Mouse (Mus musculus) spleen, postnatal 4 days (tissue): ENCODE data around the gene Sf3a2.

Experiments used
- DNase-seq, 2 experiments: peaks; one replicate each; pipeline ENCODE4 v3.0.0; 2022; ENCODE audit warnings: low spot score in 2 of 2

The Sf3a2 gene

DNA sequence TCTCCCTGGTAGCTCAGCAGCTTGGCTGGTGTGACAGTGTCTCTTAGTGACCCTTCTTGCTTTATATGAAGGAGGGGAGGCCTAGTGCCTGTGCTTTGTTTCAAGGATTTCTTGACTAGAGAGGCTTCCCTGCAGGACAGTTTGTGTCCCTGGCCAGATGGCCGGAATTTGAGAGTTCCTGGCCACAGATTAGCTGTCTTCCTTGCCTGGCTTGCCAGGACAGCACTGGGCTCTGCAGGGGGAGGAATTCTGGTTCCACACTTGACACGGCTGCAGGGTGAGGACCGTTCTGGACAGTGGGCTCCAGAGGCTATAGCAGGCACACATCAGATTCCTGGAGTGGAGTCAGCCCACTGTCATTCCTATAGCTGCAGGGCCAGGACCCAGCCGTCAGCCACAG, 22.3 kb upstream of the Sf3a2 start:
- no peak for DNase-seq

- no peak for DNase-seq
Measured at GRCm38 (mm10) chr10:80776358-80776869, 21.6 kb upstream of the Sf3a2 start.

DNA sequence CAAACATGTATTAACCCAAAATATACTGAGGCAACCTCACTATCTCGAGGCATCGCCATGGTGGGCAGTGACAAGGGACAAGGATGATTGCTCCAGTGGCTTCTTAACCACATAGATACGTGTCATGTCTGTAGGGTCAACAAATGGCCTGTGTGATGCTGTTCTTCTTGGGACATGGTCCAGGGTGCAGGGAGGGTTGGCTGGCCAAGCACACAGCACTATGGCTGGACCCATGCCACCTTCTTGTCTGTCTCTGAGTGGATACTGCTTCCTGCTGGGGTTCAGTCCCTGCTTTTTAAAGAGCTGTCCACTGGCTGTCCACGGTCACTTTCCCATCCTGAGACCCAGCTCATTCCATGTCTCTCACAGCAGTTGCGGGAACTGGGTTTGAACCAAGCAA, 20.9 kb upstream of the Sf3a2 start:
- no peak for DNase-seq

- DNase-seq, result no peak
Measured at GRCm38 (mm10) chr10:80779565-80779964, 18.4 kb upstream of the Sf3a2 start.

DNA sequence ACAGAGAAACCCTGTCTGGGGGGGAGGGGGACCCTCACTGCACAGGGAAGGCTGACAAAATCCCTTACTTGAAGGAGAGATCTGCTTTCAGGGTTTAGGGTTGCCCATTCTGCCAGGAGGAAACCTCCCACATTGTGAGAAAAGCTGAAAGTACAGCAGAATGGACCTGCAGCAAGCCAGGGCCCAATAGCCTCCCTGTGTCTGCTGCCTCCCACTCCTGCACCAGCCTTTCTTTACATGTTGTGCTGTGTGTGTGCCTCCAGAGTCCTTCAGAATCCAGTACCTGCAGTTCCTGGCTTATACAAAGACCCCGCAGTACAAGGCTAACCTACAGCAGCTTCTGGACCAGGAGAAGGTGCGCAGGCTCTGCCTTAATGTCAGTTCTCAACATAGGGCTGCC, 13.7 kb upstream of the Sf3a2 start:
- DNase-seq, result no peak

DNA sequence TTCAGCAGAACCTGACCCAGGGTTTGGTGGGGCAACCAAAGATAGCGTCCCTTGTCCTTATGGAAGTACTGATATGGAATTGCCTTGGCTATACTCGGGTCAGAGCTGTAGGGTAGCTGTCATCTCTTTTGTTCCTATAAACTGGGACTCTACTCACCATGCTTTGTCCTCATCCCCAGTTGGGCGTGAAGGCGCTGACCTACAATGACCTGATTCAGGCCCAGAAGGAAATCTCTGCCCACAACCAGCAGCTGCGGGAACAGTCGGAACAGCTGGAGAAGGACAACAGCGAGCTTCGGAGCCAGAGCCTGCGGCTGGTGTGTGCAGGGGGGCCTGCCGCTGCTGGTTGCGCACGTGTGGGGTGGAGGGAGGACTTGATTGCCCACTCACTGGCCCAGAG, 13.1 kb upstream of the Sf3a2 start:
- DNase-seq, result no peak

DNA sequence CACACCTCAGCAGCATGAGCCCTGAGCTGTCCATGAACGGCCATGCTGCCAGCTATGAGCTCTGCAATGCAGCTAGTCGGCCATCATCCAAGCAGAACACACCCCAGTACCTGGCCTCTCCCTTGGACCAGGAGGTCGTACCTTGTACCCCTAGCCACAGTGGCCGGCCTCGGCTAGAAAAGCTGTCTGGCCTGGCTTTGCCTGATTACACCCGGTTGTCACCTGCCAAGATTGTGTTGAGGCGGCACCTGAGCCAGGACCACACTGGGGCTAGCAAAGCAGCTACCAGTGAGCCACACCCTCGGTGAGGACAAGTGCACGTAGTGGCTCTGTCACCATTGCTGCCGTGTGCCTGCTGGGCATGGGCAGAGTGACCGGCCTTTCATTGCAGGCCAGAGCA, 12.0 kb upstream of the Sf3a2 start:
- DNase-seq, result no peak

GRCm38 (mm10) chr10:80787517-80787916, 10.5 kb upstream of the Sf3a2 start:
- no peak for DNase-seq

- no peak for DNase-seq
Measured at GRCm38 (mm10) chr10:80790761-80791404, 7.1 kb upstream of the Sf3a2 start.

GRCm38 (mm10) chr10:80791476-80792174, 6.4 kb upstream of the Sf3a2 start:
- no peak for DNase-seq

- DNase-seq, result peak in 1 of 2 experiments; percentile 69
Measured at GRCm38 (mm10) chr10:80792175-80793032, 5.6 kb upstream of the Sf3a2 start.

- DNase-seq, result no peak
Measured at GRCm38 (mm10) chr10:80793033-80793784, 4.8 kb upstream of the Sf3a2 start.

DNA sequence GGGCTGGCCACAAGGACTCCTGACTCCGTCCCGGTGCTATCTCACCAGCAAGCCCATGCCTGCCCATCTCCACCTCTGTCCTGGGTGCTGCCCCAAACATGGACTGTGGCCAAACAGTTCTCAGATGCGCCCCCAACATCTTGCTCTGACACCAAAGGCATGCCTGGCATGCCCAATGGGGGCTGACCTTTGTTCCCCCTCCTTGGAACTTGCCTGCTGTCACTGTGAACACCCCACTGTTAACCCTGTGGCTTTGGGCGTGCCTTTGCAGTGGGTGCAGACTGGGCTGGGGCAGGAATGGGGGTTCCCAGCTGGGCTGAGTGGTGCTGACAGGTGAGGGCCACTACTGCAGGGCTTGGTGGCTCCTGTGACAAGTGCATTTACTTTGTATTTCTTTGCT, 4.2 kb upstream of the Sf3a2 start:
- DNase-seq, result no peak

GRCm38 (mm10) chr10:80794750-80795149, 3.2 kb upstream of the Sf3a2 start:
- DNase-seq, result no peak

- no peak for DNase-seq
Measured at GRCm38 (mm10) chr10:80796307-80796848, 1.6 kb upstream of the Sf3a2 start.

- DNase-seq, result peak in 1 of 2 experiments; percentile 79
Measured at GRCm38 (mm10) chr10:80797186-80798149, 530 bp upstream of the Sf3a2 start.

DNA sequence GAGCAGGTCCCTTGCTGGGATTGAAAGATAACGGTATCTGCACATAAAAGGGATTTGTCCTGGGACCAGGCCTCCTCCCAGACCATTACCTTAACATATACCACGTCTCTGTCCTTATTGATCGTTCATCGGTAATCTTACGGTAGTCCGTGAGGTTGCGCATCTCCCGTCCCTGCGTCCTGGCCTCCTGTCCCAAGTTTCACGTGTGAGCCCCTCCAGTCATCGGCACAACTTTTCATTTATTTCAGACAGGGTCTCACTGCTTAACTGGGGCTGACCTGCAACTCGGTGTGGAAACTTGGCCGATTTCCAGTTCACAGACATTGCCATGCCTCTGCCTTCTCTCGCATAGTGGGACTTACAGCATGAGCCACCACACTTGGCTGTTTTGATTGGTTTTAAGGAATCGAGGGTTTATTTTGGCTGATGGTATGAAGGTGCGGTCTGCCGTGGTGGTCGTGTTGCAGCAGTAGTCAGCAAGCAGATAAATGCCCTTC, 1.1 kb downstream of the Sf3a2 start:
- no peak for DNase-seq

GRCm38 (mm10) chr10:80802204-80802912, 4.4 kb downstream of the Sf3a2 start:
- no peak for DNase-seq

- DNase-seq, result no peak
Measured at GRCm38 (mm10) chr10:80802996-80803395, 5.0 kb downstream of the Sf3a2 start.
